8 mouse cellular contexts compared by ENCODE assay signal in genomic region chr2:153600021-153600666, GRCm38 (mm10). TPM values are rescaled to one million over a fixed set of nuclear protein-coding genes. Genes with fewer than 3 reads are reported as not detected.
DNase-seq lines count a peak whose midpoint lies in the region; ATAC-seq and TF ChIP-seq lines count a peak whose summit lies in the region.

No protein-coding gene starts in this region.

- no peak overlapping the region for H3K9ac ChIP-seq in forebrain, embryonic 16.5 days (replicated peaks; ENCODE audit: low read depth, low read length)
- no peak overlapping the region for H3K9ac ChIP-seq in limb, embryonic 11.5 days (ENCODE audit: low read length)
- no peak overlapping the region for H3K9ac ChIP-seq in midbrain, embryonic 11.5 days (ENCODE audit: low read length)

- DNase-seq in layer of hippocampus, adult 9-11 months = peak; percentile 23
- DNase-seq in layer of hippocampus, adult 11-12 months (ENCODE audit: low spot score) = no peak
- peak; percentile 69 for DNase-seq in brain, embryonic 14.5 days (ENCODE audit: low read depth)
- DNase-seq in limb, embryonic 11.5 days (ENCODE audit: low spot score) = peak; percentile 44
- peak; percentile 81 for DNase-seq in midbrain, embryonic 11.5 days (ENCODE audit: low spot score, missing footprints)
- no peak for DNase-seq in urinary bladder, postnatal 10 days (ENCODE audit: low spot score)

- no peaks in the 10 kb centered on the region for H3K36me3 ChIP-seq in forebrain, embryonic 16.5 days (ENCODE audit: control insufficient read depth, insufficient read depth)
- no peaks in the 10 kb centered on the region for H3K36me3 ChIP-seq in limb, embryonic 11.5 days (ENCODE audit: control insufficient read depth, insufficient read depth, low read length)
- no peaks in the 10 kb centered on the region for H3K36me3 ChIP-seq in midbrain, embryonic 11.5 days (ENCODE audit: control insufficient read depth, insufficient read depth, low read length)

- H3K4me1 ChIP-seq in forebrain, embryonic 16.5 days (replicated peaks; ENCODE audit: control insufficient read depth, insufficient read depth, low read length) = peaks cover 6% of the 10 kb centered on the region
- H3K4me1 ChIP-seq in limb, embryonic 11.5 days (ENCODE audit: control insufficient read depth, insufficient read depth, low read length) = no peaks in the 10 kb centered on the region
- peaks cover 6% of the 10 kb centered on the region; the same call in 1 of the 2 replicates for H3K4me1 ChIP-seq in midbrain, embryonic 11.5 days (ENCODE audit: control insufficient read depth, insufficient read depth, low read length)

- TF ChIP-seq POLR2A in brain, embryonic 14.5 days (IDR thresholded peaks at IDR 0.05; ENCODE audit: borderline replicate concordance, extremely low read depth, insufficient read depth, insufficient read length, poor library complexity, severe bottlenecking) = no peak

- TF ChIP-seq CTCF in brain, embryonic 14.5 days (IDR thresholded peaks at IDR 0.05; ENCODE audit: borderline replicate concordance, extremely low read depth, insufficient read depth, insufficient read length) = peak; percentile 65

- H3K9me3 ChIP-seq in forebrain, embryonic 16.5 days (ENCODE audit: control insufficient read depth, low read length) = no peaks in the 10 kb centered on the region
- no peaks in the 10 kb centered on the region for H3K9me3 ChIP-seq in limb, embryonic 11.5 days (ENCODE audit: control insufficient read depth, low read length)
- no peaks in the 10 kb centered on the region for H3K9me3 ChIP-seq in midbrain, embryonic 11.5 days (ENCODE audit: control insufficient read depth, low read length)

- WGBS in forebrain, embryonic 16.5 days = 42% methylated on average over 6 of the region's 6 CpGs
- 63% methylated on average over 6 of the region's 6 CpGs for WGBS in limb, embryonic 11.5 days
- WGBS in midbrain, embryonic 11.5 days = 64% methylated on average over 6 of the region's 6 CpGs

- H3K4me2 ChIP-seq in forebrain, embryonic 16.5 days (ENCODE audit: low read length) = no peak overlapping the region
- no peak overlapping the region for H3K4me2 ChIP-seq in limb, embryonic 11.5 days (ENCODE audit: low read depth, severe bottlenecking)
- H3K4me2 ChIP-seq in midbrain, embryonic 11.5 days = no peak overlapping the region

- ATAC-seq in forebrain, embryonic 16.5 days = peak; percentile 73
- peak; percentile 32 to 59; a peak in 1 of 4 replicates for ATAC-seq in hematopoietic stem cell, adult 5-6 weeks (replicated peaks in 1 of 2; ENCODE audit: insufficient read depth in 1 of 2, low FRiP score in 2 of 2, low TSS enrichment in 1 of 2, low read depth in 1 of 2, poor library complexity in 2 of 2, severe bottlenecking in 2 of 2)
- no peak for ATAC-seq in limb, embryonic 11.5 days (ENCODE audit: insufficient number of reproducible peaks, low FRiP score, low TSS enrichment, low read depth)
- peak; percentile 65 for ATAC-seq in midbrain, embryonic 11.5 days (ENCODE audit: low FRiP score)

- peak overlapping the region; percentile 46 for H3K27ac ChIP-seq in forebrain, embryonic 16.5 days (ENCODE audit: low read length)
- no peak overlapping the region for H3K27ac ChIP-seq in limb, embryonic 11.5 days (replicated peaks; ENCODE audit: low read depth, low read length)
- no peak overlapping the region for H3K27ac ChIP-seq in midbrain, embryonic 11.5 days (ENCODE audit: low read depth, low read length)

- no peak overlapping the region for H3K4me3 ChIP-seq in forebrain, embryonic 16.5 days (replicated peaks; ENCODE audit: low read length)
- no peak overlapping the region for H3K4me3 ChIP-seq in limb, embryonic 11.5 days (ENCODE audit: low read depth, low read length)
- no peak overlapping the region for H3K4me3 ChIP-seq in midbrain, embryonic 11.5 days (ENCODE audit: low read depth, low read length)

- no peaks in the 10 kb centered on the region for H3K27me3 ChIP-seq in forebrain, embryonic 16.5 days (replicated peaks; ENCODE audit: control insufficient read depth, insufficient read depth, low read length)
- no peaks in the 10 kb centered on the region for H3K27me3 ChIP-seq in limb, embryonic 11.5 days (ENCODE audit: control insufficient read depth, insufficient read depth, low read length)
- no peaks in the 10 kb centered on the region for H3K27me3 ChIP-seq in midbrain, embryonic 11.5 days (ENCODE audit: control insufficient read depth, insufficient read depth, low read length)

RNA-seq across cellular contexts. Expression of gene Commd7, which starts 32.4 kb away (rescaled TPM):
- 35.8 and 42.3 TPM in 2 replicates for polyA plus RNA-seq in brain, embryonic 14.5 days (2012; rRNA removed)
- polyA plus RNA-seq in forebrain, embryonic 16.5 days (2015; fragmentation: Nextera tagmentation; extraction: Ambion mirVana) = 99.8 and 108 TPM in 2 replicates
- 37.0 and 55.8 TPM in 2 replicates for total RNA-seq in hematopoietic stem cell, adult 5-6 weeks (2017)
- polyA plus RNA-seq in limb, embryonic 11.5 days (2014; fragmentation: Nextera tagmentation; extraction: Ambion mirVana) = 63.7 and 67.4 TPM in 2 replicates
- polyA plus RNA-seq in midbrain, embryonic 11.5 days (2014; fragmentation: Nextera tagmentation; extraction: Ambion mirVana) = 64.9 and 65.4 TPM in 2 replicates

RNA-seq across cellular contexts. Expression of gene Dnmt3b, which starts 49.1 kb away (rescaled TPM):
- polyA plus RNA-seq in brain, embryonic 14.5 days (2012; rRNA removed) = 4.7 and 5.2 TPM in 2 replicates
- 3.1 and 3.4 TPM in 2 replicates for polyA plus RNA-seq in forebrain, embryonic 16.5 days (2015; fragmentation: Nextera tagmentation; extraction: Ambion mirVana)
- 41.4 and 43.8 TPM in 2 replicates for total RNA-seq in hematopoietic stem cell, adult 5-6 weeks (2017)
- 20.3 and 22.0 TPM in 2 replicates for polyA plus RNA-seq in limb, embryonic 11.5 days (2014; fragmentation: Nextera tagmentation; extraction: Ambion mirVana)
- polyA plus RNA-seq in midbrain, embryonic 11.5 days (2014; fragmentation: Nextera tagmentation; extraction: Ambion mirVana) = 12.7 and 12.9 TPM in 2 replicates

Comparison
In these comparisons a context has a peak if more than half of its experiments do, and no peak if none do; other contexts are left out.
1. DNase-seq: peak in layer of hippocampus, adult 9-11 months (single experiment), brain, embryonic 14.5 days (single experiment), limb, embryonic 11.5 days (single experiment) and midbrain, embryonic 11.5 days (single experiment); none in layer of hippocampus, adult 11-12 months (single experiment) and urinary bladder, postnatal 10 days (single experiment).